Mouse (Mus musculus) ES-Bruce4 (cell line): ENCODE measurements around the gene Olfr815. TPM values are rescaled to one million over a fixed set of nuclear protein-coding genes. Genes with fewer than 3 reads are reported as not detected.
"Not testable (repeated sequence)": the region's sequence is repeated elsewhere in the genome, so short reads cannot be mapped to it uniquely, and the experiment has no call there.

ENCODE experiments used
- H3K27ac ChIP-seq: 2 replicates; pipeline ENCODE4 v1.5.1; 2012; ENCODE audit warnings: low read length, inconsistent platforms; ENCODE audit not compliant: insufficient read depth
- H3K27me3 ChIP-seq: 2 replicates; pipeline ENCODE4 v1.6.1; 2012; ENCODE audit warnings: mild to moderate bottlenecking, low read length, inconsistent platforms; ENCODE audit not compliant: control insufficient read depth, poor library complexity, insufficient read depth, severe bottlenecking
- H3K36me3 ChIP-seq: 2 replicates; pipeline ENCODE4 v1.6.1; 2012; ENCODE audit warnings: inconsistent platforms, mild to moderate bottlenecking, low read length, moderate library complexity; ENCODE audit not compliant: control insufficient read depth, poor library complexity, insufficient read depth, severe bottlenecking
- H3K4me1 ChIP-seq: one replicate; pipeline ENCODE4 v1.8.1; 2011; ENCODE audit warnings: low read length; ENCODE audit not compliant: control insufficient read depth, insufficient read depth
- H3K4me3 ChIP-seq: 2 replicates; pipeline ENCODE4 v1.5.1; 2011; ENCODE audit warnings: low read depth, mild to moderate bottlenecking, low read length
- H3K9ac ChIP-seq: 2 replicates; pipeline ENCODE4 v1.6.1; 2012; ENCODE audit warnings: low read depth, mild to moderate bottlenecking, inconsistent platforms; ENCODE audit not compliant: poor library complexity, severe bottlenecking
- H3K9me3 ChIP-seq: replicated peaks from 2 replicates; pipeline ENCODE4 v1.6.1; 2012; ENCODE audit warnings: mild to moderate bottlenecking, low read length, inconsistent platforms; ENCODE audit not compliant: control insufficient read depth, poor library complexity, insufficient read depth, severe bottlenecking
- CTCF ChIP-seq: IDR thresholded peaks from one replicate; pipeline ENCODE4 v1.8.1; 2011; ENCODE audit warnings: low read depth, low read length
- EP300 ChIP-seq: IDR thresholded peaks from 2 replicates; pipeline ENCODE4 v1.6.1; 2011; ENCODE audit warnings: low read depth, low read length; ENCODE audit not compliant: insufficient read depth
- POLR2A ChIP-seq: IDR thresholded peaks from one replicate; pipeline ENCODE4 v1.8.1; 2011; ENCODE audit warnings: low read length; ENCODE audit not compliant: insufficient read depth
- polyA plus RNA-seq: library from polyadenylated mRNA; stranded (reverse); fragments of >200 nt; gene quantifications from 2 replicates; pipeline ENCODE4 v1.2.4, GENCODE M21; 2011; ENCODE audit warnings: low read depth; ENCODE audit not compliant: missing spikeins, insufficient read depth, insufficient read length

Olfr815 gene
- polyA plus RNA-seq, result not detected in 2 replicates

GRCm38 (mm10) chr10:129905767-129906166 lies at the start of gene Olfr815:
TSS of gene Olfr815 (minus strand) at chr10:129905867.
- H3K27me3 ChIP-seq, H3K36me3 ChIP-seq, H3K4me1 ChIP-seq, H3K27ac ChIP-seq, H3K9me3 ChIP-seq, H3K4me3 ChIP-seq, H3K9ac ChIP-seq: not testable (repeated sequence)

GRCm38 (mm10) chr10:129949000-129949399 lies 43.3 kb upstream of the Olfr815 start, which contains the start of gene Olfr818:
TSS of gene Olfr818 (minus strand) at chr10:129949100.
- no peaks in the 10 kb centered on the region for H3K9me3 ChIP-seq
- no peak within 1 kb of the TSS for H3K9ac ChIP-seq
- H3K36me3 ChIP-seq, result no peaks in the 10 kb centered on the region
- H3K4me3 ChIP-seq, result no peak within 1 kb of the TSS
- no peaks in the 10 kb centered on the region for H3K4me1 ChIP-seq
- H3K27me3 ChIP-seq, result no peaks in the 10 kb centered on the region
- no peak within 1 kb of the TSS for H3K27ac ChIP-seq
- no peak for TF ChIP-seq POLR2A
- no peak for TF ChIP-seq EP300
- no peak for TF ChIP-seq CTCF

- no peak for TF ChIP-seq POLR2A
- no peak for TF ChIP-seq CTCF
- no peak for TF ChIP-seq EP300
- H3K27ac ChIP-seq, result no peak within 1 kb of the TSS
- H3K9me3 ChIP-seq, result no peaks in the 10 kb centered on the region
- H3K4me1 ChIP-seq, result no peaks in the 10 kb centered on the region
- H3K4me3 ChIP-seq, result no peak within 1 kb of the TSS
- H3K9ac ChIP-seq, result no peak within 1 kb of the TSS
- no peaks in the 10 kb centered on the region for H3K36me3 ChIP-seq
- H3K27me3 ChIP-seq, result no peaks in the 10 kb centered on the region; the same call in 1 of the 2 replicates
These were observed 9.8 kb upstream of the Olfr815 start, which contains the start of gene Olfr816 for GRCm38 (mm10) chr10:129915497-129915896. TSS of gene Olfr816 (minus strand) at chr10:129915597.

GRCm38 (mm10) chr10:129885934-129886333 lies 19.7 kb downstream of the Olfr815 start:
- no peak overlapping the region for H3K9ac ChIP-seq
- no peaks in the 10 kb centered on the region; the same call in 1 of the 2 replicates for H3K9me3 ChIP-seq
- H3K27ac ChIP-seq, result no peak overlapping the region
- TF ChIP-seq POLR2A (no peak), EP300 (no peak), CTCF (no peak)
- no peaks in the 10 kb centered on the region for H3K4me1 ChIP-seq
- no peak overlapping the region for H3K4me3 ChIP-seq
- no peaks in the 10 kb centered on the region for H3K27me3 ChIP-seq
- no peaks in the 10 kb centered on the region for H3K36me3 ChIP-seq

- H3K27ac ChIP-seq, H3K9me3 ChIP-seq, H3K36me3 ChIP-seq, H3K4me3 ChIP-seq, H3K4me1 ChIP-seq, H3K27me3 ChIP-seq, H3K9ac ChIP-seq: not testable (repeated sequence)
These were observed 20.2 kb downstream of the Olfr815 start for GRCm38 (mm10) chr10:129885496-129885895.

GRCm38 (mm10) chr10:129879751-129880150 lies 25.9 kb downstream of the Olfr815 start, which contains the start of gene Olfr814:
TSS of gene Olfr814 (minus strand) at chr10:129879851.
- not testable (repeated sequence) for H3K4me3 ChIP-seq, H3K9ac ChIP-seq

More at GRCm38 (mm10) chr10:129879751-129880150, 25.9 kb downstream of the Olfr815 start, which contains the start of gene Olfr814:
- H3K36me3 ChIP-seq, H3K4me1 ChIP-seq, H3K27ac ChIP-seq, H3K27me3 ChIP-seq, H3K9me3 ChIP-seq: not testable (repeated sequence)
